Mouse (Mus musculus): ENCODE measurements at regions not wholly inside any gene's neighbourhood (a gene's known extent, or its start where the extent isn't known, plus 50 kb on each side); places are given as distances from the start of the nearest gene placed in this dataset.
"Not testable (repeated sequence)": the region's sequence is repeated elsewhere in the genome, so short reads cannot be mapped to it uniquely, and the experiment has no call there.

DNA sequence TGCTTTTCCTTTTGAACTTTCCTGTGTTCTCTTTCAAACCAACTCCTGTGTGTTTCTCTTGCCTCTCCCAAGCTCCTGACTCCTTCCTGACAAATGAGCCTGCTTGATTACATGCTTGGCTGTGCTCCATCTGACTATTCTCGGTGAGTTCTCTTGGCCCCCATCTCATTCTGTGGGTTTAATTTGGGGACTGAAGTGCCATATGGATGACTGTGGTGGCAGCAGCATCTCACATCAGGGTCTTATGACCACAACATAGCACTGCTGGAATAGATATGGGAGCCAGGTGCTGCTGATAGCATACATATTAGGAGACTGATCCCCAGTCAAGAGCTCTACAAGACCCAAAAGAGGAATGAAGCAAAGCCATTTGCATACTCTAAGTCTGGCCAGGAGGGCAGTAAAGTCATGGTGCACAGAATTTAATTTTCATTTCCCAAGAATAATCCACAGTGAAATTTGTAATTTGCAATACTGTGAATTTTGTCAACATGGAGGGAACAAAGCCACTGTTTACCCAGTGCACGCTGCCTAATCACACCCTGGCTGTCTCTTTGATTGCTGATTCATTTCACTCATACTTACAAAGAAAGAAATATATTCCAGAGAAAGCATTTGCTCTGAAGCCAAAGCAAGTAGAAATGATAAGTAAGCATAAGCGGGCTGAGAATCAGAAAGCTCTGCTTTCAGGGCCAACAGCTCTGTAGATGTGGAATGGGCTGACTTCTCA is 1478.4 kb upstream of the Gm7489 start:
- DNase-seq (ENCODE audit: low read depth) = no peak

DNA sequence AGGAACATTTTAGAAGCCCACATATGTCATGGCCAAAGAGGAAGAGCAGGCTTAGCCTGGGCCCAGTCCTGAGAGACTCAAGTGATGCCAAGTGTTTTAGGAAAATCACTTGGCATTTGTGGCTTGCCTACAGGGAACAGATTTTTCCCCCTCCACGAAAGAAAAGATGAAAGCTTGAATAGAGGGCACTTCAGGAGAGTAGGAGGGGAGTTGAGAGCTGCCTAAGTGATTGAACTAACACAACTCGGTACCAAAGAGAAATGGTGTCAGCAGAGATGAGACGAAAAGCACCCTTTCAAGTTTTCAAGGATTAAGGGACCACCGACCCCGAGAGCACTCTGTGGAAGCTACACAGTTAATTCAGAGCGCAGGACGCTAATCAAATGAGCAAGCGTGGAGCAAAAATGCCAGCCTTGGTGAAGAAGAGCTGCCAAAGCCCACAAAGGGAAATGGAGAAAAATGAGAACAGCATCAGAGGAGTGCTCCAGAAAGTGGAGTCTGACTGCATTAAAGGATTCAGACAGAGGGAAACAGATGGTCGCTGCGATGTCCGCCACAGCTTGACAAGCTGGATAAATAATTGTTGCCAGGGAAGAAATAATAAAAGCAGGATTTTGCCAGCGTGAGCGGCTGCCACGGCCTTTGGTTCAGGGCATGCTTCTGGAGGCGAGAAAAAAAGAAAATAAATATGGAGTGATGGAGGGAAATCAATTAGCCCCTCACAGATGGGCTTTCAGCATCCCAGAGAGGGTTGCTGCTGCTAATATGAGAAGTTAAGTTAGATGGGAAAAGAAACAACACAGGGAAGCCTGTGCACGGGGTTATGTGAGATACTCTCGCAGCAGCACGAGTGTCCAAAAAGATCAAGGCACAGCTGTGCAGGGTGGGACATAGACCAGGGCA is 1471.6 kb upstream of the Gm7489 start:
- DNase-seq (ENCODE audit: low read depth) = no peak

DNA sequence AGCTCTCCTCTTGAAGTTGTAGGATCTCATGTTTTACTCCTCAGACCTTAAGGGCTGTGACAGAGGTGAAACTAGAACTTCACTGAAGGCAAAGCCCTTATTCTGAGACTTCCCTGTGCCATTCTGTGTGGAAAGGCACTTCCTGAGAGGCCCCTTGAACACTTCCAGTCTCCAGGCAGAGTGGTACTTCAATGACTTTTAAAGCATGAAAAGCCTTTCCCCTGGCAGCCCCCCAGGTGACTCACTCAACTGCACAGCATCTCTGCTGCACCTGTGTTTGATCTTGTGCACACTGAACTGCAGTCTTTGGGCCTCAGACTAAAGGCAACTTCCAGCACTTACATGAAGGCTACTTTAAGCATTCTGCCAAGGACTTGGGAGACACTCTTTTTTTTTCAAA is 1458.7 kb upstream of the Gm7489 start:
- peak; percentile 2 for DNase-seq (ENCODE audit: low read depth)

DNA sequence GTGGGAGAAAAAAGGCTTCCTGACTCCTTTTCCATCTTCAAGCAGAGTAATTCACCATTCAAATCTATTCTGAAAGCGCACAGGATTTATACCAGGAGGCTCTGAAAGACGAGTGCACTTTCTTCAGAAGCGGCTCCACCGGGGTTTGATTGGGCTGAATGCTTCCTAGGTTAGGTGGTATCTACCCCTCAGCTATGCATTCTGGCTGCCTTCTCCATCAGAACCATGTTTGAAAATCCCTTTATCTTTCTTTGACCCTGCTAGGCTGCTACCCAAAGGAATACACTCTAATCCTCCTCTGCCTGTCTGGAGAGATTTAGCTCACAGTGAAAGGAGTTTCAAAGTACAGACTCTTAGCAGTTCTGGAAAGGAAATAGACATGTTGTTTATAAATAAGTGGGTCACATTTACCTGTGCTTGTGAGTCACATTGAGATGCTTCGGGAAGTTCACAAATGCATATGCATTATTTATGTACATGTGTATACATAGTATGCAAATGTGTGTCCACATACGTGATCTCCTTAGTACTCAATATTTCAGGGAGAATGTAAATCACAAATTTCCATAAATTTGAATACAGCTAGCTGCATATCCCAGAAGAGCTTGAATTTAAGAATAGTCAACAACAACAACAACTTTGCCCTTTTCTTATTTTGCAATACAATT is 1454.1 kb upstream of the Gm7489 start:
- DNase-seq (ENCODE audit: low read depth) = no peak

DNA sequence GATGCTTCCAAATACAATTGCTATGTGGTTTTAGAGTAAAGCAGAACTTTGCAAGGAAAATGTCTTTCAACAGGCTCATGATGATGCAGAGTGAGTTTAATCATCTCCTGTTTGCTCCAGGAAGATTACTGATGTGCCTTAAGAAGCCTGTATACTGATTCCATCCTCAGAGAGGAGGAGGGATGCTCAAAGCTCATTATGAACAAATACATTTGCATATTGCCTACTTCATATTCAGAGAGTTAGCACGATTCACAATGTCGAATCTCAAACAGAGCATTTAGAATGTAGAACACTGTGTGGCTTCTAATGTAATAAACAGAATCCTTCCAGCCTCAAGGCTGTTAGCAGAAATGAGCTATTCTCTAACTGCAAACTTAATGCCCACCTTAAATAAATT is 1451.1 kb upstream of the Gm7489 start:
- DNase-seq (ENCODE audit: low read depth) = no peak

DNA sequence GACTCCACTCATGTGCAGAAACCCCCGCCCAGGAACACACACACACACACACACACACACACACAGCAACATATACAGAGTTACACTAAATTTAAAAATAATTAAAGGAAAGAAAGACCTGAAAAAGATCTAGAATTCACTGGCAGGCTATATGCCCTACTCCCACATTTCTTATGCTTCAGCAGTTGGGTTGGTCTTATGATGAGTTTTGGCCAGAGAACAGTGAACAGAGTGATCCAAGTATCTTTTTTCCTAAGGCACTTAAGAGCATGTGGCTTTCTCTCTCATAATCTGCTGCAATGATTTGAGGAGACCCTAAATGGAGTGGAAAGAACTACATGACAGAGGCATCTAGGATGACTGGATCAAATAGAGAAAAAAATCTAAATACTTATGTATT is 1446.3 kb upstream of the Gm7489 start:
- no peak for DNase-seq (ENCODE audit: low read depth)

DNA sequence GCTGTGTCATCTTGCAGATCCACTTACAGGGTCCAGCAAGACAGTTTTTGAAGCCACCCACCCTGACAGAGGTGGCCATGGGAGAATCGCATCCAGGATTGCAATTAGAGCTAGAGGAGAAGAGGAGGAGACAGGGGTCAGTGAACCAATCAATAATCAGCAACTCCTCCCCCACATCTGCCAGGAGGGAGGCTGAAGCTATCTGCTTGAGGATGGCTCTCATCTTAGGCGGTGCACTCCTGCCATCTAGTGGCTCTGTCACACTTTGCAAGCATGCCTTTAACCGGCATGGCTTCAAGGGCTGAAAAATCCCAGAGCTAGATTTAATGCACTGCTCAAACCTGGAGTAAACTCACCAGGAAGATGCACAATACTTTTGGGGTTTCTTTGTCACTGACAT is 1425.9 kb upstream of the Gm7489 start:
- DNase-seq (ENCODE audit: low read depth) = peak; percentile 79

DNA sequence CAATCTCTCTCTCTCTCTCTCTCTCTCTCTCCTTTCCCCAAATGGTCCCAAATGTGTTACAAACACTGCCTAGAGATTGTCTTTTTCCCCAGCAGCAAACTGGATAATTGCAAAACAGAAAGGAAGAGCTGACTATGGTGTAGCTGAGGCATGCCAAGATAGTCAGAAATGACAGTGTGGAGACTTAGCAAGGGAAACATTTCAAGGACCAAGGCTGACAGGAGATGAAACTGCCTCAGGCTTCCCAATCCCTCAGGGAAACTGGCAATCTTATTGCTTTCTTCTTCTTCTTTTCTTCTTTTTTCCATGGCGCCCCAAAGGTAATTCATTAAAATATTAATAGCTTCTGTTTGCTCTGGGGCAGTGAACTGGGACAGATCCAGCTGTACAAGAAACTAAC is 1425.4 kb upstream of the Gm7489 start:
- no peak for DNase-seq (ENCODE audit: low read depth)

DNA sequence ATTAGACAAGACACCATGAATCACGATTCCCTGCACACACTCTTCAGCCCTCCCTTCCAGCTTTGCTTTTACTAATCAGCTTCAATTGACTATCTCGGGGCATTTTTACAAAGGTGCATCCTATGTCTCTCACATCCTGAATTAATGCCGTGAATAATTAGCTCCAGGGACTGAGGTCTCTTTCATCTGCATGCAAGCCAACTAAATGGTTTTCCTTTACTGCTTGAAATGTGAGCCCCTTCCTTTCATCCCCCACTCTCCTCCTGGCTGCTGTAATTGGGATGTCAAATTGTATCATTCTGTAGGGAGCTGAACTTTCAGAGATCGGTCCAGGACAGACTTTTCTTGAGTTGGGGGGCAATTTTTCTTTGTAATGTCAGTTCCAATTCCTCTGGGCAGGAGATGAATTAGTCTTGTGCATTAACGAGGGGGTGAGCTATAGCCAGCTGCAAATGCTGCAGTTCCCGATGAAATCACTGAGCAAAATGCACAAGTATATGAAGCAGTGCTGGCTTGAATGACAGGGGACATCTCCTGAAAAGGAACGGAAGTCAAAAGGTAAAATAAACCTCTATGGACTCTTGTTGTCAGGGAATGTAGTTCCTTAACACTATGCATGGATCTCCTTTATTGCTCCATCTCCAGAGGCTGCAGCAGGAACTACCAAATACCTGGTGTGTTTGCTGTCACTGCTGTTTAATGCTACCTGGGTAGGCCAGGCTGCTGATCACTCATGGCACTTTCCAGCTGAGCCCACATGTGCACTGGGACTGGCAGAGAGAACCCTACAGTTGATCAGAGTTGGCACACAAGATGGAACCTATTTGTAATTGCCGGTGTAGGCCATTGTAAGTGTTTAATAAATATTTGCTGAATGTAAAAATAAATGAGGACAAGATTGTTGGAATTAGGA is 1420.2 kb upstream of the Gm7489 start:
- DNase-seq (ENCODE audit: low read depth) = no peak

DNA sequence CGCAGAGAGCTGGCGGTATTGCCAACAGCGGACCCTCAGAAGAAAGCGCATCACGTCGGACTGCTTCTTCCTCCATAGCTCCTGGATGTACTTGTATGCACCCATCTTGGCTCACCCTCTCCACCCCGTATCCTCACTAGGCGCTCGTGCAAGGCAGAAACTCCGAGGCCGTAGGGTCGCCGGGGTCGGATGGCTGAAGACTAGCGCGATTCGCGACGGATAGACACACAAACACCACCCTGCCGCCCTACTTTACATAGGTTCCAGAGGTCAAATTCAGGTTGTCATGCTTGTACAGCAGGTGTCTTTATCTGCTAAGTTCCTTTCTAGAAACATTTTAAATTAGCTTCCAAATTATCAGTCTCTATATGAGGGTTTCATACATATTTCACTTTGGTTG is 1406.6 kb upstream of the Gm7489 start:
- DNase-seq (ENCODE audit: low read depth) = not testable (repeated sequence)

DNA sequence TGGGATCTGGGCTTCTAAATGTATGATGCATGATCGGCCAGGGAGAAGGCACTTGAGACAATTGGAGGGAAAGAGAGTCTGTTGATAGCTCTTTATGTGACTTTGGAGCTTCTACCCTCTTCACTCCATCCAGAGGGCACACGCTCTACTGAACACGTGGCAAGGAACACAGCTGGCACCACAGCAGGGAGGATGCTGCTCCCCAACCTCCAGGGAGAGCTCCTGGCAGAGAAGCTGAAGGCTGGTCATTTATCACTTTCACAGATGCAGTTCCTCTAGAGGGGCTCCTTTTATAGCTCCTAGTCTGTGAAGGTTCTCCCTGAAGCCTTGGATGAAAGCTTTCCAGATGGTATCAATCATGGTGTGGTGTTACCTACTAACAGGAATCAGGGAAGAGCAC is 1403.9 kb upstream of the Gm7489 start:
- DNase-seq (ENCODE audit: low read depth) = no peak

DNA sequence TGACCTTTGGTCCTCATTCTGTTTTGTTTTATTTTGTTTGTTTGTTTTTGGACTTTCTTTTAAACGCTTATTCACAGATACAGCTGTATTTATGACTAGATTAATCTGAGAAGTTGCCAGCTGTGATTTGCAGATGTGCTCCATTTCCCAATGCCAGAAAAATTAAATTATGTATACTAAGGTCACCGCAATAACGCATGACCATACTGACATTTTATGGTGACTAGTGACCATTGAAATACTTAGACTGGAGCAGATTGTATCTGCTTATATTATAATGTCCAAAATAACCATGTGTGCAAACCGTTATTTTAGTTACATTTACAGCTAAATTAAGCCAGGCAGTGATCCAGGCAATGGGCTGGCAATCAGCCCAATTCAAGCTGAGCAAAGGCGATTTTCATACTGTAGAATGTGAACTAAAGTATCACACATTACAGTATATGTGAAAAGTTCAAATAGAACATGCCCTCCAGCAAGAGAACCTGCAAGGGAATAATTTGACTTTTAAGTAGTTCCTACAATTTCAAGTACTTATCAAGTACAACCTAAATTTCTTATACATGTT is 1401.0 kb upstream of the Gm7489 start:
- no peak for DNase-seq (ENCODE audit: low read depth)

DNA sequence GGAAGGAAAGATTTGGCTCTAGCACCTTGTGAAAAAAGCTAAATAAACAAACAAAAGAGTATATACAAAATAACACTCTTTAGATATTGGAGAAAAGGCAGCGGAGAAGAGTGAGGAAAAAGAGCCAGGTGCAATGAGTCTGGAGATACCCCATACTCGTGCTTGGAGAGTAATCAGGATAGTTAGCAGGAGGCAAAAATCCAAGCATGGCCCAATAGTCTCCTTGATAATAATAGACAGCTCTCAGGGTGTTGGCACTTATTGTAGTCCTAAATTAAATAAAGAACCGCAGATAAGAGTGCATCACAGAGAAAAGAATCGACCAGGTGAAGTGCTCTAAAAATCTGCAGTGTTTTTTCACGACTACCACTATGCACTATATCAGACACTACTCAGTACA is 1400.4 kb upstream of the Gm7489 start:
- no peak for DNase-seq (ENCODE audit: low read depth)

DNA sequence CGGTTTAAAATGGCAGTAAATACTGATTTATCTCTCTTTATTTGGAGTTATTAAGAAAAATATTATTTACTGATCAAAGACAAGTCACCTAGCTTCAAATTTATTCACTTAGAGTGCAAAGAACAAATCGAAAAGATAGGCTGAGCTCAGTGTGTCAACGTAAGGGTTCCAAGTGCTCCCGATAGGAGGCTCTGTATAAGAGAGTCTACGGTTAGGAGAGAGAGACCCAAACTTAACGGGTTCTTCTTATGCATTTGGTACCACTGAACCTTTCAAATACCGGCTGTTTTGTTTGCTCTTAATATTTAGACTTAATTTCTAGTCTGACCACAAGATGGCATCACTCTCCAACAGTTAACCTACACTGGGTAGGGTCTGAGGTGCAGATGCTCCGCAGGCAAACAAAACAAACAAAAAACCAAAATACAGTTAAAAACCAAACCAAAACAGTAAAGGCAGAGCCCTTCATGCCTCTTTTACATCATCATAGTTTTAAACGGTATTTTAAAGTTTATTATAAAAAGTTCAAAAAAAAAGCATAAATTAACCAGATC is 1379.4 kb upstream of the Gm7489 start:
- peak; percentile 81 for DNase-seq (ENCODE audit: low read depth)

DNA sequence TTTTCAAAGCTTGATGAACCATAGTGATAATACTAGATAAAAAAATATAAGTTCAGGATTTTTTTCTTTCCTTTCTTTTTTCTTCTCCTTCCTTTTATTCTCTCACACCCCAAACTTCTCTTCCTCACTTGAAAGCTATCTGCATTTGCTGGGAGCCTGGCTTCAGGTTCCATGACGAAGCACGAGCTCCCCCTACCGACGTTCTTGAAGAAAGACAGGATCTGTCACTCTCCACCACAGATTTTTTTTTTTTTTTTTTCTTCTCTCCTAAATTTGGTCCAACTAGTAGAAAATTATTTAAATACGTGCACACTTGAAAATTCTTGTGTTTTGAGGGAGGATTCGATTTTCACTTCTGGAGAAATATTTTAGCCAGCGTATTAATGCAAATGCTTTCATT is 1377.8 kb upstream of the Gm7489 start:
- DNase-seq (ENCODE audit: low read depth) = peak; percentile 88

DNA sequence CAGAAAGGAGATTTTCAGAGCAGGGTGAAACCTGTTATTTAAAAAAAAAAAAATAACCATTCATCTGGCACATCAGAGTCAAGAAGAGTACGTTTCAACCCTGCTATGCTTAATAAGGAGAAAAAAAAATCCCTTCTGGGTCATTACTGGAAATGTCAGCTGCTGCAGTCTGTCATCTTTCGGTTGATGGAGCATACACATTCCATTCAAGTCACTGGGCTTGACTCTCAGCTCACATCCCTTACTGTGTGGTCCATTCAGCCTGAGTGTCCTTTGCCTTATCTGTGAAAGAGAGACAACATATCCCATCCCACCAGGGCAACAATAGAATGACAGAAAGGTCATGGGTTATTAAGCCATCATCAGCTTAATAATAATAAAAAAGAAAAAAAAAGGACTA is 1376.1 kb upstream of the Gm7489 start:
- no peak for DNase-seq (ENCODE audit: low read depth)

DNA sequence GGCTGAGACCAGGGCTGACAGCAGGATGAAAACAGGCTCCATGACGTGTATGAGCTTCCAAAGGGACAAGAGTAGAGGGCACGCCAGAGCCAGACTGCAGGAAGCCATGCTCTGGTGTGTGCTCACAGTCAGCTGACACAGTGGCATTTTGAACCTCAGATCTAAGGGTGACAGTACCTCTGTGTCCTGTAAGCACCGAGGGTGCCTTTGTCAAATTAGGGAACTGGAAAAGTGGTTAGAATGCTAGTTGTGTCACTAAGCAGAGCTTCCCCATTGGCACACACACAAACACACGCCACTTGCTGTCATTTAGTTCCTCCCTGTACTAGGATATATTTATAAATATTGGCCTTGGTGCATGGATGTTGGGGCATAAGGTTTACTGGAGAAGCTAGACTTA is 1374.6 kb upstream of the Gm7489 start:
- no peak for DNase-seq (ENCODE audit: low read depth)

DNA sequence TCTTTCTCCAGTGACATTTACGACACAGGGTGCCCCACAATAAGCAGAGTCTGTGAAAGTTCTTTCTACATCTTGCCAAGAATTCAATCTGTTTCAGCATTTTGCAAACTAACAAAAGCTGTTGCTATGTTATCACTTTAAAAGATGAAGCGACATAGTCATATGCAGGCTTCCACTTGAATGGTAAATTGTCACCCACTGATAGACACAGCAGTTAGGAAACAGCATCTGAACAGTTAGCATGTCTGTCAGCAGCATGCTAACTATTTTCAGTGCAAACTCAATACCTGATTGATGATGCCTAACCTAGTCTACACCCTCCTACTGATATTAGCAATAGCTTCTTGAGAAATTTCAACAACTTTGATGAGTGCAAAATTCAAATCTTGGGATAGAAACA is 1348.1 kb upstream of the Gm7489 start:
- DNase-seq (ENCODE audit: low read depth) = no peak

DNA sequence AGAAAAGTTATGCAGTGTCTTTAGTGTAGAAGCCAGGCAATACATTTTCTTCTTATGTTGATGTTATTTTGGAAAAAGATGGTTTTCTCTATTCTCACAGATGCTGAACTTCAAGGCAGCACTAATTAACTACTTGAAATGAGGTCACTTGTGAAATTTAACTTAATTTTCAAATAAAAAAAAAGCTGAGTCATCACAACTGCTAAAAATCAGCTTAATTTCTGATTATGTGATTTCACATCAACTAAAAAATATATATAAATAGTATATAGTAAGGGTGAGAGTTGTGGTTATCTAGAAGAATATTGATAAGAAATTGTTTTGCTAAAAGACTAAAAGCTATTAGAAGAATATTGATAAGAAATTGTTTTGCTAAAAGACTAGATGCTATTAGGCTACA is 1326.0 kb upstream of the Gm7489 start:
- DNase-seq (ENCODE audit: low read depth) = no peak

DNA sequence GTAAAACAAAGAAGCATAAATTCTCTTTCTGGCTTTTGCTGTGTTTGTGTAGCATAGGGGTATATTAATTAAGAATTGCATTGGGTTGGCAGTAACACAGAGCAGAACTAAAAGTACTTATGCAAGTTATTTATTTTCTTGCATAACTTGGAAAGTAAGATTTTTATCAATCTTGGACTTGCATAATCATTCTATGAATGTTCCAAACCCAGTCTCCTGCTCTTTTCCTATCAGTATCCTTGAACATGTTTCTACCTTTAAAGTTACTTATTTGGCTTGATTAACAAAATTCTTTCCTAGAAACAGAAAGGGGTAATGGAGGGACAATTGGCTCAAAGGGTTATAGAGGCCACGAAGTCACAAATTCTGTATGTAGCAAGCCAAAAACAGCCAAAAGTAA is 1320.6 kb upstream of the Gm7489 start:
- no peak for DNase-seq (ENCODE audit: low read depth)

DNA sequence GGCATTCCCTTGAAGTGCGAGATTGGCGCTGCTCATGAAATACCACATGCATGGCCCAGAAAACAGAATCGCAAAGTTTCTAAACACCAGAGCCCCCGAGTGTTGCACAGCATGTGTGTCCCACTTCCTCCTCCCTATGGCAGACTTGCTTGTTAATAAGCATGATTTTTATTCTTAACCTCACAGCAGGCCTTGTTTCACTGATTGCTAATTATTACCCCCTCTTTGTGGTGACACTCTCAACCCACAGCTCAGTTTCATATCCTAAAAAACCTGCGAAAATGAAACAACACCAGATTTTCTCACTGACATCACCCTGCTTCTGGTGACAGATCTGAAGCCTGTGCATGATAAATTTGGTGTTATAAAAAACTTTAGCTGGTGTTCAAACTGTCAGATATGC is 1319.3 kb upstream of the Gm7489 start:
- no peak for DNase-seq (ENCODE audit: low read depth)

Data from NIH3T3 (cell line).